Mouse (Mus musculus) macrophage (primary cell): ENCODE results near the gene Sema4b. TPM values are rescaled to one million over a fixed set of nuclear protein-coding genes. Genes with fewer than 3 reads are reported as not detected.
A peak's percentile ranks its signal among the peaks of the same experiment; 100 is the strongest.

Source experiments
- H3K27ac ChIP-seq: fragments of 350-480 bp; formaldehyde crosslinking; 2 replicates; pipeline ENCODE4 v1.9.0; 2021
- H3K36me3 ChIP-seq: fragments of 350-480 bp; formaldehyde crosslinking; 2 replicates; pipeline ENCODE4 v1.9.0; 2021; ENCODE audit errors: inconsistent target
- H3K4me3 ChIP-seq: fragments of 350-480 bp; formaldehyde crosslinking; 2 replicates; pipeline ENCODE4 v1.9.0; 2021; ENCODE audit errors: inconsistent target
- H3K79me2 ChIP-seq: fragments of 350-480 bp; formaldehyde crosslinking; 2 replicates; pipeline ENCODE4 v1.9.0; 2021; ENCODE audit errors: inconsistent target
- WGBS: methylation state at CpG from one replicate; pipeline ENCODE4 v1.1.7; 2026; ENCODE audit warnings: inconsistent platforms; ENCODE audit not compliant: missing documents; 5-methylcytosine and 5-hydroxymethylcytosine counted together
- polyA plus RNA-seq: library from polyadenylated mRNA; stranded (reverse); fragments of 250-400 nt; gene quantifications from 3 replicates; pipeline ENCODE4 v1.2.4, GENCODE M21; 2018; ENCODE audit warnings: inconsistent platforms

Gene Sema4b
- polyA plus RNA-seq, 1 experiment from 2014 or later: 10.0 TPM

- no peak overlapping the region for H3K27ac ChIP-seq
- no peak overlapping the region for H3K4me3 ChIP-seq
Observed at GRCm38 (mm10) chr7:80183969-80184368, 2.7 kb upstream of the Sema4b start.

DNA sequence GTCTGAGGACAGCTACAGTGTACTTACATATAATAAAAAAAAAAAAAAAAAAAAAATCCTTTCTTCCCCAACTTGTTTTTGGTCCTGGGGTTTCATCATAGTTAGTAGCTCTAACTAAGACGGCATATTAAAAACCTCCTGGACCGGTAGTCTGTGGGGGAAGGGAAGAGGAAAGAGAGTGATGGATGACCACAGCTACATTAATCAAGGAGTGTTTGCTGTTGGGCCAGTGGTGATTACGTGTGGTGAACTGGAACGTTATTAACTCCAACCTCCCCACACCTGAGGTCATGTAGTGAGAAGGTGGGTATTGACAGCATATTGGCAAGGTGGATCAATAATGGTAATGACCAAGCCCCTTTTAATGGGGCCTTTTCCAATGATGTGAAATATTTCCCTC lies 2.1 kb upstream of the Sema4b start:
- Histone ChIP-seq H3K27ac (no peak overlapping the region), H3K4me3 (no peak overlapping the region), H3K79me2 (no peaks in the 10 kb centered on the region), H3K36me3 (no peaks in the 10 kb centered on the region)
- 27% methylated on average over 4 of the region's 4 CpGs for WGBS

More at GRCm38 (mm10) chr7:80183969-80184368, 2.7 kb upstream of the Sema4b start:
- Histone ChIP-seq H3K79me2 (no peaks in the 10 kb centered on the region), H3K36me3 (no peaks in the 10 kb centered on the region)
- WGBS: 86% methylated on average over 4 of the region's 5 CpGs

- no peaks in the 10 kb centered on the region for H3K36me3 ChIP-seq
- H3K79me2 ChIP-seq: no peaks in the 10 kb centered on the region
- WGBS: 42% methylated on average over 6 of the region's 6 CpGs
- H3K27ac ChIP-seq: no peak overlapping the region
- H3K4me3 ChIP-seq: no peak overlapping the region
Observed at GRCm38 (mm10) chr7:80184968-80185367, 1.7 kb upstream of the Sema4b start.

- Histone ChIP-seq H3K79me2 (no peaks in the 10 kb centered on the region), H3K4me3 (no peak overlapping the region), H3K36me3 (no peaks in the 10 kb centered on the region), H3K27ac (no peak overlapping the region)
- 93% methylated on average over 8 of the region's 8 CpGs for WGBS
Observed at GRCm38 (mm10) chr7:80186021-80186420, 620 bp upstream of the Sema4b start.

- no peaks in the 10 kb centered on the region for H3K79me2 ChIP-seq
- H3K27ac ChIP-seq: no peak overlapping the region
- H3K4me3 ChIP-seq: no peak overlapping the region
- no peaks in the 10 kb centered on the region for H3K36me3 ChIP-seq
- WGBS: 91% methylated on average over 12 of the region's 12 CpGs
Observed at GRCm38 (mm10) chr7:80187501-80187900, 860 bp downstream of the Sema4b start.

- Histone ChIP-seq H3K79me2 (no peaks in the 10 kb centered on the region), H3K4me3 (no peak overlapping the region), H3K27ac (no peak overlapping the region), H3K36me3 (no peaks in the 10 kb centered on the region)
- WGBS: 100% methylated on average over 2 of the region's 2 CpGs
Observed at GRCm38 (mm10) chr7:80188579-80189125, 2.0 kb downstream of the Sema4b start.

DNA sequence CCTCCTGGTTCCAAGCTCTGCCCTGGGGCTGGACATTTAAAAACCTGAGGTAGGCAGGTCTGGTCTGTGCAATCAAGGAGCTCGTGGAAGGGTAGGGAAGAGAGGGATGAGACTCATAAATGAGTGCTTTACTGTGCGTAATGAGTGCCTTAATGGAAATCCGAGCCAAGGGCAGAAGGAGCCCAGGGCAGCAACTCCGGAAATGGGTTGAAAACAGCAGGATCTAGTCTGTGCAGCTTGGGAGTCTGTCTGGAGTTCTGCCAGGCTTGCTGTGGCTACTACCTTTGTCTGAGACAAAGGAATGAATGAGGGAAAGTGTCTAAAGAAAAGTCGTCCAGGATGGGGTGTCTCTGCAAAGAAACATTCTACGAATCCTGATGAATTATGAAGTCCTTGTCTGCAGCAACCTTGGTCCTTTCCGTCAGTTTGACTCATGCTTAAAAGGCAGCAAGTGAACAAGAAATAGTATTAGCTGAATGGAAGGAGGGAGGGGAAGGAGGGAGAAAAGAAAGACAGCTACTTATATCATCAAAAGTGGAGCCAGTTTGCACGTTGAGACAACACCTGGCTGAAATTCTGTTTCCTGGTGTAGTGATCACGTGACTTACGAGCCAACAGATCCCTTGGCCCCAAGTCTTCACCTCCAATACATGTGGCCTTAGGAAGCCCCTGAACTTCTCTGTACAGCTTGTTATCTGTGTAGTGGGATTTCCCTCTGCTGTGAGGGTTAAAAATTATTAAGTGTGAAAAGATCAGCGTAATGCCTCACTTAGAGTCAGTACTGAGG lies 2.7 kb downstream of the Sema4b start:
- Histone ChIP-seq H3K27ac (no peak overlapping the region), H3K36me3 (no peaks in the 10 kb centered on the region), H3K4me3 (no peak overlapping the region), H3K79me2 (no peaks in the 10 kb centered on the region)
- 84% methylated on average over 11 of the region's 11 CpGs for WGBS

- H3K27ac ChIP-seq: peak overlapping the region; percentile 84
- 31% methylated on average over 5 of the region's 5 CpGs for WGBS
- no peaks in the 10 kb centered on the region for H3K79me2 ChIP-seq
- no peaks in the 10 kb centered on the region for H3K36me3 ChIP-seq
- H3K4me3 ChIP-seq: no peak overlapping the region
Observed at GRCm38 (mm10) chr7:80191455-80191854, 4.8 kb downstream of the Sema4b start.

DNA sequence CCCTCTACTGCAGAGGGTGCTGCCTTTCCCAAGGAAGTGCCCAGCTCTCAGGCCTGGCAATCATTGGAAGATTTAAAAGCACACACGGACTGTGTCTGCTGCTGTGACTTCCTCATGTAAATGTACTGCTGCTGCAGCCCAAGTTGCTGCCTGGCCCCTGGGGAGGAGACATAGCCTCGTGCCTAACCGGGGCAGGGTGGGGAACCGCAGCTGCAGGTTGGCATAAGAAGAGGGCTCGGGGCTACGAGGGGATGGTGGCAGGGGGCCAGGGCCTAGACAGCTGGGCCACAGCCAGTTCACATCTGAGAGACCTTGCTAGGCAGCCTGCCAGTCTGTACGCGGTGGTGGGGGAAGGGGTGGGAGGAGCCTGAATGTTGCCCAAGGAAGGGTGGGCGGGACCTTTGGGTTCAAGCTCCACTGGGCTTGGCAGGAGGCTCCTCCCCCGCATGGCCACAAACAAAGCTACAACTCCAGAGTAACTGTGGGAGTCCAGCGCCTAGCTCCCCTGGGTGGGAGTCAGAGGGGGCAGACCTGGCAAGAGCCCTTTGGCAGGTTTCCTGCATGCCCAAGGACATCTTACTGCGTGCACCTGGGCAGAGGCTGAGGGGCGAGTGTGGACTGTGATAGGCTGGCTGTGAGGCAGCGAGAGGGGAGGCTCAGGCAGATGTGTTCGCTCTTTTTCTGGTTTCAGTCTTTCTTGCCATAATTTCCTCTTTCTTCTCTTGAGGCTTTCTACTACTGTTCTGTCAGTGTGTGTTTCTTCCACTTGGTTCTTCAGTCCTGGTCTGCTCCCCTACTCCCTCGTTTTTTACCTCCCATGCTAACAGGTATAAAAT lies 5.8 kb downstream of the Sema4b start:
- H3K36me3 ChIP-seq: no peaks in the 10 kb centered on the region
- H3K79me2 ChIP-seq: no peaks in the 10 kb centered on the region
- H3K4me3 ChIP-seq: peak overlapping the region; percentile 18
- WGBS: 5% methylated on average over 16 of the region's 16 CpGs
- peak overlapping the region; percentile 84 for H3K27ac ChIP-seq

DNA sequence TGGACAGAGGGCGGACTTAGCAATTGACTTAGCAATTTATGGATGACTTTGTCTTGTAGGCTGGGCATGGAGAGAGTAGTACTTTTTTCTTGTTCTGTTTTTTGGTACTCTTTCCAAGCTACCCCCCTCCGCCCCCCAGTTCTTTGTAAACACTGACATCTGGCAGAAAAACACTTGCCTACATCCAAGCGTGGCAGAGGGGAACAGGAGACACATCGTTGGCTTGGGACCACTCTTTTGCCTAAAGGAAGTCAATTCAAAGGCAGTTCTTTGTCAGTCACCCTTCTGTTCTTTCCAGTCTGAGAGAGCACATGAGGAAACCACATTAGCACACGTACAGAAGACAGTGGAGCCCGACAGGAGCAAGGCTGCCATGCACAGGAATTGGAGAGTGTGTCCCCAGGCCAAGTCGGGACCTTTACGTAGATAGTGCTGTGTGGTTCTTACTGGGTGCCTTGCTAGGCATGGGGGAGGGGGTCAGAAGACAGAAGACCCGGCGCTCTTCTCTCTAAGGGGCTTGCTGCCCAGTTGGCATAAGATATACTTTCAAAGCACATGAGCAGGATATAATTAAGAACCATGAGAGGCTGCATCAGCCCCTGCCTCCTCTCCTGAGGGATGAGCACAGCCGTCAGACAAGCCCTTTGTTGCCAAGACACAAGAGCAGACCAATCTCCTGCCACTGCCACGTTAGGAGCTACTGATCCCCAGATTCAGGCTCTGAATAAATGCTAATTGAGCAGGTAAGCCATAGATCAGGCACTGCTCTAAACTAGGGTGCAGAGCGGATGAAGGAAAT lies 7.5 kb downstream of the Sema4b start:
- 70% methylated on average over 13 of the region's 13 CpGs for WGBS
- H3K36me3 ChIP-seq: no peaks in the 10 kb centered on the region
- no peak overlapping the region for H3K27ac ChIP-seq
- peaks cover under 1% of the 10 kb centered on the region; the same call in 1 of the 2 replicates for H3K79me2 ChIP-seq
- no peak overlapping the region for H3K4me3 ChIP-seq

GRCm38 (mm10) chr7:80195146-80195545 lies 8.5 kb downstream of the Sema4b start:
- Histone ChIP-seq H3K79me2 (peaks cover 11% of the 10 kb centered on the region; the same call in 1 of the 2 replicates), H3K36me3 (no peaks in the 10 kb centered on the region), H3K4me3 (no peak overlapping the region), H3K27ac (no peak overlapping the region)
- WGBS: 96% methylated on average over 5 of the region's 5 CpGs

GRCm38 (mm10) chr7:80195576-80196263 lies 9.1 kb downstream of the Sema4b start:
- Histone ChIP-seq H3K27ac (no peak overlapping the region), H3K79me2 (peaks cover 17% of the 10 kb centered on the region; the same call in 1 of the 2 replicates), H3K4me3 (no peak overlapping the region), H3K36me3 (no peaks in the 10 kb centered on the region)
- WGBS: 89% methylated on average over 11 of the region's 11 CpGs

DNA sequence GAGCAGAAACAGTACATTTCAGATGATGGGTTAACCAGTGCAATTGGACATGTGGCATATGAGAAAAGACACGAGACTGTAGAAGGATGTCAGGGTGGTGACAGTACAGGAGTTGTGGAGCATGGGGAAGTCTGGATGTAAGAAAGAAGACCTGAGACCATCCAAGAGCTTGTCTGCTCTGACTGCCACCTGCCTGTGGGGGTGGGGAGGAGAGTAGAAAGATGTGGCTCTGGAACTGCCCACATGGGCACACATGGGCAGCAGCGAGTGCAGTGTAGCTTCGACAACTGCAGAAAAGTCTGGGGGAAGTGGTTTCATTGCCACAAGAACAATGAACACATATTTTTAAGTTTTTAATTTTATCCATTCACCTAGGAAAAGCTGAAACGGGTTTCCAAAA lies 10.7 kb downstream of the Sema4b start:
- H3K79me2 ChIP-seq: peaks cover 33% of the 10 kb centered on the region; the same call in 1 of the 2 replicates
- no peaks in the 10 kb centered on the region for H3K36me3 ChIP-seq
- no peak overlapping the region for H3K4me3 ChIP-seq
- WGBS: 43% methylated on average over 4 of the region's 4 CpGs
- no peak overlapping the region for H3K27ac ChIP-seq
